Mouse (Mus musculus) gastrocnemius, postnatal 36 days (tissue): Measurements from ENCODE around the gene Taar3. TPM values are rescaled to one million over a fixed set of nuclear protein-coding genes. Genes with fewer than 3 reads are reported as not detected.
A peak's percentile ranks its signal among the peaks of the same experiment; 100 is the strongest.

Source experiments
- DNase-seq, 2 experiments: peaks; one replicate each; pipeline ENCODE4 v3.0.0; 2022
- intact Hi-C: fragments of 180-260 bp; cut with DNase I; formaldehyde crosslinking; loops from one replicate; pipeline ENCODE4 v1.15.1; 2025
- long read RNA-seq, 2 experiments: library from polyadenylated mRNA; stranded (forward); transcript quantifications; one replicate each; pipeline ENCODE4 v2.0.0; 2021
- total RNA-seq, 2 experiments: library from RNA; stranded (reverse); gene quantifications; 2 replicates each; pipeline ENCODE4 v1.2.3; 2021

The Taar3 gene
- not detected for total RNA-seq
- long read RNA-seq, experiment 1 = 0 reads
- long read RNA-seq, experiment 2 = 0 reads

GRCm38 (mm10) chr10:23949508-23950005, at the start of gene Taar3:
Gene Taar3, plus strand, starts transcription at chr10:23949558.
- no peak for DNase-seq
- intact Hi-C loops = no loop called here

DNA sequence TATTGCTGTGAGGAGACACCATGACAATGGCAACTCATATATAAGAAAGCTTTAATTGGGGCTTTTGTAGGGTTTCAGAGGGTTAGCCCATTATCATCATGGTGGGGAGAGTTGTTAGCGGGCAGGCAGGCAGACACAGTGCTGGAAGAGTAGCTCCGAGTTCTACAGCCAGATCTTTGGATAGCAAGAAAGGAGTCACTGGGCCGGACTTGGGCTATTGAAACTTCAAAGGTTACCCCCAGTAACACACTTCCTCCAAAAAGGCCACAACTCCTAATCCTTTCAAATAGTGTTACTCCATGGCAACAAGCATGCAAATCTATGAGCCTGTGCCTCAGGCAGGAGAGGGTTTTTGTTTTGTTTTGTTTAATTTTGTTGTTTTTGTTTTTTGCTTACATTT, 48.2 kb upstream of the Taar3 start:
- DNase-seq = no peak
- intact Hi-C loops = no loop called here

DNA sequence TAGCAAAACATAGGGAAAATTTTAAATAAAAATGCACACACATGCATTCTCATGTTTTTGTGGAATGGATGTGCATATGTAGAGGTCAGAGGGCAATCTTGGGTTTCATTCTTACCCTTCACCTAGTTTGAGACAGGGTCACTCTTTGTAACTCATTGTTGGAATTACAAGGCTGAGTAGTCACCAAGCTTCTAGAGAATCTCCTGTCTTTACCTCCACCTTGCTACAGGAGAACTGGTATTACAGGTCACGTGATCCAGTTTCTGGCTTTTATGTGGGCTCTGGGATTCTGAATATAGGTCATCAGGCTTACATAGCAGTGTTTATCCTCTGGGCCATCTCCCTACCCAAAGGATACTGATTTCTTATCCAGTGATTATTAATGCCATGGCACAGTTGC, 43.7 kb upstream of the Taar3 start:
- DNase-seq = no peak
- intact Hi-C loops = no loop called here

GRCm38 (mm10) chr10:23920056-23920455, 29.3 kb upstream of the Taar3 start, which contains the start of gene Taar1:
Gene Taar1, plus strand, starts transcription at chr10:23920356.
- intact Hi-C loops = no loop called here
- no peak for DNase-seq

GRCm38 (mm10) chr10:23922468-23922867, 26.9 kb upstream of the Taar3 start:
- intact Hi-C loops = no loop called here
- no peak for DNase-seq

- no peak for DNase-seq
Measured at GRCm38 (mm10) chr10:23923941-23924340, 25.4 kb upstream of the Taar3 start.

GRCm38 (mm10) chr10:23937613-23938012, 11.7 kb upstream of the Taar3 start:
- no peak for DNase-seq
- intact Hi-C loops = no loop called here

More at GRCm38 (mm10) chr10:23923941-23924340, 25.4 kb upstream of the Taar3 start:
- intact Hi-C loops = no loop called here

- no peak for DNase-seq
- intact Hi-C loops = no loop called here
Measured at GRCm38 (mm10) chr10:23938312-23938711, 11.0 kb upstream of the Taar3 start, which contains the start of gene Taar2. Gene Taar2, plus strand, starts transcription at chr10:23938572.

DNA sequence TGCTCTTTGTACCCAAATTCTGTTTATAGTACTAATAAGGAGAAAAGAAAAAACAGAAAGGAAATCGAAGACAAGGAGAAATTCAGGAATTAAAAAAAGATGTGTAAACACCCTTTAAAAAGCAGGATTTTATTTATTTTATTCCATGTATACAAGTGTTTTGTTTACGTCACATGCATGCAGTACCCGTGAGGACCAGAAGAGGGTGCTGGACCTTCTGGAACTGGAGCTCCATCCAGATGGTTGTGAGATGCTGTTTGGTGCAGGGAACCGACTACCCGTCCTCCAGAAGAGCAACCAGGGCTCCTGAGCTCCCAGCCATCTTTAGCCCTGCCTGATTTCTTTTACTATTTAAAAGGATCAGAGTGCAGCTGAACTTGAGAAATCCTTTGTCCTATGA, 6.9 kb upstream of the Taar3 start:
- no peak for DNase-seq
- intact Hi-C loops = no loop called here

DNA sequence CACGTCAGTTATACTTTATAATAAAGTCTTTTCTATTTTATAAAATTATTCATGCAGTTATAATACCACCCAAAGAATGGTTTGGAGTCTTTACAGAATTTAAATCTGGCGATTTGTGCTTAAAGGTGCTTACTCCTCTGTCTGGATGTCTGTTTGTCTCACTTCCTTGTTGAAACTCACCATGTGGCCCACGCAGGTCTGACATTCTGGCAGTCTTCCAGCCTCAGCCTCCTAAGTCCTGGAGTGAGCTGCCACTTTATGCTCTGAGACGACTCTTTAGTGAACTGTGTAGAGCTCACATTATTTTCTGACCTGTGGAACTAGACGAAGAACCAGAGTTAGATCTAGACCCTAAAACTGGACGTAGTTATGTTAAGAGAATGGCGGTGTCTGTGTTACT, 1.3 kb upstream of the Taar3 start:
- no peak for DNase-seq
- intact Hi-C loops = no loop called here

GRCm38 (mm10) chr10:23951714-23952113, 2.4 kb downstream of the Taar3 start:
- intact Hi-C loops = no loop called here
- no peak for DNase-seq

DNA sequence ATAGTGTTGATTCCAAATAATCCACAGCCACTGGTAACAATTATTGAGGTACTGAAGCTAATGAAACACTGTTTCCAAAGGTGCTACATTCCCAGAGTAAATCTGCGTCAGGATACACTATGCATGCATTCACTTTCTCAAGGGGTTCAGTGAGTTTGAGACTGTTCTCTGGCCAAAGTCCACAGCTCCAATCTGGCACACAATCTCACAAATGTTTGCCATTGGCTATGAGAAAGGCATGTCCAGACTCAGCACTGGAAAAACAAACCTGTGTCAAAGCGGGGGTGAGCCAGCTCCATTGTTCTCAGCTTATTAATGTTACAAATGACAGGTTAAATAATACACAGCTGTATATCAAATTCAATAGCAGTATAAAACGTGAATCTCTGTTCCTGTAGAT, 9.7 kb downstream of the Taar3 start:
- intact Hi-C loops = no loop called here

GRCm38 (mm10) chr10:23960444-23960915, 11.1 kb downstream of the Taar3 start, which contains the start of gene Taar4:
Gene Taar4, plus strand, starts transcription at chr10:23960494.
- intact Hi-C loops = no loop called here
- DNase-seq = no peak

More for the DNA sequence above, 9.7 kb downstream of the Taar3 start:
- DNase-seq = no peak

DNA sequence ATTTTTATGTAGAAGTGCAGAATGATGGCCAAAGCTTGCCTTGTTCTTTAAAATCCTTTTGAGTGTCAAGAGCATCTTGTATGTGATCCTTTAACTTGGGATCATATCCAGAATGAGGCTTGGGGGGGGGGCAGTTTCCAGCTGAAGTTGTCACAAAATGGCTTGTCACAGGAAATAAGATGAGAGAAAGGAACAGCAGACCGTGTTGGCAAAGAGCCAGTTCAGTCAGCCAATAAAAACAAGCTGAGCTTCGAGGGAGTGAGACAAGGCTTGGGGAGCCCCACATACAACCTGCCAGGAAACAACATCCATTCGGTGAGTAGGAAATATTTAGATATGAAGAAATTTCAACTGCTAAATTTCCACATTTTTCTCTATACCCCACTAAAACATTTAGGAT, 14.1 kb downstream of the Taar3 start:
- DNase-seq = no peak
- intact Hi-C loops = no loop called here

- intact Hi-C loops = no loop called here
Measured at GRCm38 (mm10) chr10:23964921-23965610, 15.7 kb downstream of the Taar3 start.

DNA sequence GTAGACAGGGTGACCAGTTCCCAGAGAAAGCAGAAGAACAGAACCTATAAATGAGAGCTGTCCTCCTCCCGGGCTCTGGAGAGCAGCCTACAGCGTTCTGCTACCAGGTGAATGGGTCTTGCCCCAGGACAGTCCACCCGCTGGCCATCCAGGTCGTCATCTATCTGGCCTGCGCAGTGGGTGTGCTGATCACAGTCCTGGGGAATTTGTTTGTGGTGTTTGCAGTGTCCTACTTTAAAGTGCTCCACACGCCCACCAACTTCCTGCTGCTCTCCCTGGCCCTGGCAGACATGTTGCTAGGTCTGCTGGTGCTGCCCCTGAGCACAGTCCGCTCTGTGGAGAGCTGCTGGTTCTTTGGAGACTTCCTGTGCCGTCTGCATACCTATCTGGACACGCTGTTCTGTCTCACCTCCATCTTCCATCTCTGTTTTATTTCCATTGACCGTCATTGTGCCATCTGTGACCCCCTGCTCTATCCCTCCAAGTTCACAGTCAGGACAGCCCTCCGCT, 21.4 kb downstream of the Taar3 start, which contains the start of gene Taar5:
Gene Taar5 (plus strand): TSS at position 51 of the 510 bp plus-strand sequence.
- no peak for DNase-seq
- intact Hi-C loops = loop anchor here (10.0 kb wide), 1 partner anchor 114 kb away; no protein-coding TSS in a partner anchor

More at GRCm38 (mm10) chr10:23964921-23965610, 15.7 kb downstream of the Taar3 start:
- no peak for DNase-seq

DNA sequence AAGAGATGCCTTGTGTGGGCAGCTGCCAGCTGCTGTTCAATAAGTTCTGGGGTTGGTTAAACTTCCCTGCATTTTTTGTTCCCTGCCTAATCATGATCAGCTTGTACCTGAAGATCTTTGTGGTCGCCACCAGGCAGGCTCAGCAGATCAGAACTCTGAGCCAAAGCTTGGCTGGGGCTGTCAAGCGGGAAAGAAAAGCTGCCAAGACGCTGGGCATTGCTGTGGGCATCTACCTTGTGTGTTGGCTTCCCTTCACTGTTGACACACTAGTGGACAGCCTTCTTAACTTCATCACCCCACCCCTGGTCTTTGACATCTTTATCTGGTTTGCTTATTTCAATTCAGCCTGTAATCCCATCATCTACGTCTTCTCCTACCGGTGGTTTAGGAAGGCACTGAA, 21.9 kb downstream of the Taar3 start:
- intact Hi-C loops = loop anchor here (10.0 kb wide), 1 partner anchor 114 kb away; no protein-coding TSS in a partner anchor
- DNase-seq = no peak

DNA sequence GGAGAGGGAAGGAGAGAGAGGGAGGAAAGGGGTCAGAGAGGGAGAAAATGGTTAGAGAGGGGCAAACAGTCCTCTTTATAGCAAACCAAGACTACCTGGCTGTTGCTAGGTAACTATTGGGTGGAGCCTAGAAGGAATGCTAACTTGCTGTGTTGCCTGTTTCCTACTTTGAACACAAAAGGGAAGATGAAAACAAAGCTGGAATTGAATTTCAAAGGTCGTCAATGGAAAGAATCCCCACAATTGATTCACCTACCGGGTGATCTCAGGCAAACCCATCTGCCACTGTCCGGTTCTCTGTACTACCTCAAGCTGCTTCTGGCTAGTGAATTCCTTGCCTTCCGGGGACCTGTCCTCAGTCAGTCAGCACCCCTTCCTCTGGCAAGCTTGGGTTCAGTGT, 28.6 kb downstream of the Taar3 start:
- intact Hi-C loops = loop anchor here (5.0 to 10.0 kb wide), 2 partner anchors 107 to 154 kb away; no protein-coding TSS in a partner anchor
- no peak for DNase-seq

DNA sequence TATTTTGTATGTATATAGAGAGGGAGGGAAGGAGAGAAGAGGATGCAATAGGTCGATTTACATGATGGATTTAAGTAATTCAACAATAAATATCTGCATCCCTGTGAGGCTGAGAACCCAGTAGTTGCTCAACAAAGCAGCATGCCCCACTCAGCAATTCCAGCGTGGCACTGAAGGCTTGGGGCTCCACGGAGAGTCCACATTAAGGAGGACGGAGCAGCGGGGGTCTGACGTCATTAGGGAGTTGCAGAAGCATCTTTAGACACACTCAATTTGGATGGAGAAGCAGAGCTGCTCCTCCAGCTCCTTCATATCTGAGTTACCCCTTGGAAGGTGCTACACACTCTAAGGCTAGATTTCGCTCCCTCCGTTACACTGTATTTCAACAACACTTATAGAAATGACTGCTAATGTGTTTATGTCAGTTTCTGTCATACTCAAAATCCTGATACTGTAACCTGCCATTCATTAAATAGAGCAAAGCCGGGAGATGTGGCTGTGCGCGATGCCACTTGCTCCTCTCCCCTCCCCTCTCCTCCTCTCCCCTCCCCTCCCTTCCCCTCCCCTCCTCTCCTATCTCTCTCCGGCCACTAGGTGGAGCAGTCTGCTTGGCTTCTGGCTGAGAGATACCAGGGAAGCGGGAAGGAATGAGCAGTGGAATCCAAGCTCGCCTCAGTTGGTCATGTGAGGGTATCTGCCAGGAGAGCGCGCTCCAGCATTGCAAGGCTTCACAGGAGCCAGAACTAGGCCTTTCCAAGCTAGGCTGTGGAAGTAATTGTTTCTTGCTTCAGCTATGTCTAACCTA, 29.7 kb downstream of the Taar3 start:
- intact Hi-C loops = loop anchor here (5.0 to 10.0 kb wide), 2 partner anchors 106 to 153 kb away; no protein-coding TSS in a partner anchor

DNA sequence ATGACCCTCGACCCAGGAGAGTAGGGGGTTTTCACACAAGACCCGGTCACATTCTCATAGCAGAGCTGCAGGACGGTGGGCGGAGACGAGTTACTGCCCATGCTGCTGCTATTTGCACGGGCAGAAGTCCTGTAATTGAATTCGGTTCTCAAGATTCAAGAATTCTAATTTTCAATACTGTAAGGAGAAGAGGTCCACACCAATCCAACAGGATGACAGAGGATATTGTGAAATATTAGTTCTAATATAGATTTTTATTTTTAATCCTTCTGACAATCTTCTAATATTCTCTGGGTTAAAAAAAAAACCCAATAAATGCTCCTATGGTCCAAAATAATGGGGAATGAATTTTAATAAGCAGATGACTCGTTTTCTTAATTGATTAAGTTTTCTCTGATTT, 36.2 kb downstream of the Taar3 start, which contains the start of gene Taar6:
Gene Taar6 (minus strand): TSS at position 101 of the 400 bp plus-strand sequence.
- intact Hi-C loops = no loop called here
- no peak for DNase-seq

More for the DNA sequence above, 29.7 kb downstream of the Taar3 start:
- DNase-seq = peak; percentile 22 to 40
